Mouse (Mus musculus) heart, postnatal 36 days (tissue): ENCODE results near the gene Sox11. TPM values are rescaled to one million over a fixed set of nuclear protein-coding genes. Genes with fewer than 3 reads are reported as not detected.

Source experiments
- DNase-seq, 2 experiments: peaks; one replicate each; pipeline ENCODE4 v3.0.0; 2021 to 2022
- intact Hi-C: fragments of 180-260 bp; cut with DNase I; formaldehyde crosslinking; loops from one replicate; pipeline ENCODE4 v1.15.1; 2025
- total RNA-seq, 2 experiments: library from RNA; stranded (reverse); gene quantifications; 2 replicates each; pipeline ENCODE4 v1.2.3; 2021

Sox11 gene
- total RNA-seq, 2 experiments from 2014 or later: 0.03 to 0.11 TPM

GRCm38 (mm10) chr12:27337482-27337881 is 4.9 kb downstream of the Sox11 start:
- DNase-seq: no peak
- intact Hi-C loops: loop anchor here (1.0 kb wide), 1 partner anchor 43 kb away; no protein-coding TSS in a partner anchor

DNA sequence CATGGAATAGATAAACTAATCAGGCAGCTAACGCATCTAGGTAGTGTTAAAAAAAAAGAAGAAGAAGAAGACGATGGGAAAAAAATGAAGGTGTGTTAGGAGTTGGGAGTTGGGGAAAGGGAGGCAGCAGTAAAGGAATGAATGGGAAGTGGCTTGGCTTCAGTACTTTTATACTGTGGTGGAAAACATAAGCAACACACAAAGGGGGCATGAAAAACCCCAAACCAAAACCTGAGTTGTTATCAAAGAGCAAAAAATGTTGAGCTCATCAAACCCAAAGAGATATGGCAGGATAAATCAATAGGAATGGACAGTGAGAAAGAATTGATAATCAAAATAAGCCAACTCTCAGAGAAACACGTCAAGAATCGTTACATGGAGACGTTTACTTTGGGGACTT is 5.6 kb downstream of the Sox11 start:
- no peak for DNase-seq
- intact Hi-C loops: loop anchor here (1.0 kb wide), 1 partner anchor 42 kb away; no protein-coding TSS in a partner anchor

DNA sequence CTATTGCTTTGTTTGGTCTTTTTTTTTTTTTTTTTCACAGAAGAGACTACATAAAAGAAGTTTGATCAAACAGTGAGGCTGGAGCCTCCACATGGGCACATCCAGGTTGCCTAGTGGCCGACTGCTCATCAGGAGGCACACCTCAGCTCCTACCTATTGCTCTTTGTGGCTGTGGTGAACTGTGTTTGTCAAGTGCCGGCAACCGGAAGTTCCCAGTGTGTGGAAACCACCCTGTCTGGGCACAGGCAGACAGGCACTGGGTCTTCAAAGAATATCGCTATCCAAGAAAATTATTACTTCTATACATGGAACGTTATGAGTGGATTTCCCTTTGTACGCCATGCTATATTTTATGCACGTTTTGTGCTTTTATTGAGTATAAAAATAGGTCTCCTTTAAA is 6.0 kb downstream of the Sox11 start:
- DNase-seq: no peak
- intact Hi-C loops: no loop called here

DNA sequence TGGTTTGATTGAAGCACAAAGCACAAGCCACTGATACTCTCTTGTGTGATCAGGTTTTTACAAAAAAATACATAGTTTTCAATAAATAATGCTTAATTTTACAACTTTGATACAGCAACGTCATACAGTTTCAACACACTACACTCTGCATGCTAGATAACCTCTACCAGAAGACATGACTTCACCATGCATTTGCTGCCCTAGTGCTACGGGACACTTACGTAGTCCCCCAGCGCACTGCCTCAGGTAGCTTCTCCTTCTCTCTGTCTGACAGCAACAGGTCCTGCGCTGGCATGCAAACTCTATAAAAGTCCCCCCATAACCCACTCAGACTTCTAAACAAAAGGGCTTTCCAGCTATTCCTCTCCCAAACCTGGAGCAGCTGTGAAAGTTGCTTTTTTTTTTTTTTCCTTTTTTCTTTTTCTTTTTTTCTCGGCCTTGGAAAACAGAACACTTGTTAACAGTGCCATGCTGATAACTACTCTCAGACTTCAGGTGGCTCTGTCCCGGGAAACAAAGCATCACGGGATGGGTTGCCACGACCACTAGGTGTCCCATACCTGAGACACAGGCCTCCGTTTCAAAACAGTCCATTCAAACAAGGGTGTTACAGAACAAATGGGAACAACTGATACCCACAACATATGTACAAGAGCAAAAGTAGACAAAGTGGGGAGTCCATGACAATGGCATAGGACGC is 6.9 kb downstream of the Sox11 start:
- intact Hi-C loops: no loop called here
- DNase-seq: no peak

DNA sequence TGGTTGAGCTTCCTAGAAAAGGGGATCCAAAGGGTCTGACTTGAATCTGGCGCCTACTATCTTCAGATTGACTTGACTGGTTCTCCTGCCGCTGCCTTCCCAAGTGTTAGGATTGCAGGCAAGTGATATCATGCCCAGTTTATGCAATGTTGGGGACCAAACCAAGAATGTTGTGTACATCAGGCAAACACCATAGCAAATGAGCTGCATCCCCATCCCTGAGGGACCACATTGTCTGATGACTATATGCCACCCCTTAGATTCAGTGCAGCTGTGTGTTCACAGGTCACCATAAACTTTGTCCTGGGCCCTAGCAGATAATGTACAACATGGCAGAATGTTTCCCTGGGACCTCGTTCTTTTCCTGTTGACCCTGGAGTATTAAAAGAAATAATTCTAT is 8.8 kb downstream of the Sox11 start:
- DNase-seq: no peak
- intact Hi-C loops: no loop called here

GRCm38 (mm10) chr12:27323423-27323822 is 19.0 kb downstream of the Sox11 start:
- intact Hi-C loops: no loop called here
- no peak for DNase-seq

- intact Hi-C loops: no loop called here
- DNase-seq: no peak
Observed at GRCm38 (mm10) chr12:27320705-27321104, 21.7 kb downstream of the Sox11 start.

- intact Hi-C loops: no loop called here
- peak in 1 of 2 experiments; percentile 12 for DNase-seq
Observed at GRCm38 (mm10) chr12:27312985-27313384, 29.4 kb downstream of the Sox11 start.

DNA sequence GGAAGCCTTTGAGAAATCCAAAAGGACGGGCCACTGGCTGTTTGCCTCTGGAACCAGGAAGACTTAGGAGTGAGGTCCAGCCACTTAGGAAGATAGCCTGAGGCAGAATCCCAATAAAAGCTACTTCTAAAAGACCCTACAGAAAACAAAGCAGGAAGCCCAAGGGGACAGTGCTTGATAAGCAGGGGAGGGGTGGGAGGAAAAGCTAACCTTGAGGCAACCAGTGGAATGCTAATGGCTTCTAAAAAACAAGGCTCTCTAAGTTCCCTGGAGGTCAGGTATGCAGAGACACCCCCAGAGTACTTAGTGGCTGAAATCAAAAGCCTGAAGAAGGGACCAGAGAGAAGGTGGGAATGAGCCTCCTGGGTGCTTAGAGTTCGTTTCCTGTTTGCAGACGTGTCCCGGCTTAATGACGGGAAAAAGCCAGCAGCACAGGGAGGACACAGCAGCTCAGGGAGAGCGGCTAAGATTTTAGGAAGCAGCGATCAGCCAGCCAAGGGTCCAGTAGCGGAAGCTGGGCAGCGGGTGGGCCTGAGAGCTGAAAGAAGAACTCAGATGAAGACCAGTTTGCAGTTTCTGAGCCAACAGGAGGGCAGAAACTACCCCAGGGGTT is 30.4 kb downstream of the Sox11 start:
- intact Hi-C loops: no loop called here

DNA sequence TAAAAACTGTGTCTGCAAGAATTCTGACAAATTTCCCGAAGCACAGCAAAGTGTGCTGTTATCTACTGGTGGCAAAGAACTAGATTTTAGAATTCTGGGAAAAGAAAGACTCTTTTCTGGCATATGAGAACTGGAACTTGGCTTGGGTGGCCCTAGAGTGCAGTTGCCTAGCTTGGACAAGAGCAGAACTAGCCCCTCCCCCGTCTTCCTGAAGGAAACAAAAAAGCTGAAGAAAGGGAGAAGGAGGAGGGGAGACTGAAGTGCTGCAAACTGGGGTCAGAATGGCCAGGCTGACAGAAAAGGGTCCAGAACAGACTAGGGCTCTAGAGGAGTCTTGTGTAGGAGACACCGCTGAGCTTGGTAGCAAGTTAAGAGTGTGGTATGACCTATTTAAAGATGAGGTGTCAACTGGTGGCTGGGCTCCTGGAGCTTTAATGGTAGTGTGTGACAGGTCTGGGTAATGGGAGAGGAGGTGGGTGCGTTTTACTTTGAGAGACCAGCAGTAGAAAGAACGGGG is 31.0 kb downstream of the Sox11 start:
- intact Hi-C loops: no loop called here
- DNase-seq: no peak

More for the DNA sequence above, 30.4 kb downstream of the Sox11 start:
- DNase-seq: no peak

DNA sequence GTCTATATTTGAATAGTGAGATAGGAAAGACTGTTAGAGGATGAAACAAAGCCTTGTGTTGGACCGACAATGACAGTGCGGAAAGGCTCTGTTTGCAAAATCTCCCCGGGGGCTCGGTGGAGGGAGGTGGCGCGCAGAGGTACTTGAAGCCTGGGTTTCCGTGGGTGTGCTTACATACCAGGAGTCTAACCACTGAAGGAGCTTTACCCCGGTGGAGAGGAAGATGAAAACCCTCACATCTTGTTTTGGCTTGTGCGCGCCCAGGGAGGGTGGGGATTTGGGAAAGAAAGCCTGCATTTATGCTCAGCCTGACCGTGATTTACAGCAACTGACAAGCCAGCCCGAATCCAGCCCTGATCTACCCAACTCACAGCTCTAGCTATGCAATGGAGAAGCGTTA is 31.7 kb downstream of the Sox11 start:
- no peak for DNase-seq
- intact Hi-C loops: no loop called here

DNA sequence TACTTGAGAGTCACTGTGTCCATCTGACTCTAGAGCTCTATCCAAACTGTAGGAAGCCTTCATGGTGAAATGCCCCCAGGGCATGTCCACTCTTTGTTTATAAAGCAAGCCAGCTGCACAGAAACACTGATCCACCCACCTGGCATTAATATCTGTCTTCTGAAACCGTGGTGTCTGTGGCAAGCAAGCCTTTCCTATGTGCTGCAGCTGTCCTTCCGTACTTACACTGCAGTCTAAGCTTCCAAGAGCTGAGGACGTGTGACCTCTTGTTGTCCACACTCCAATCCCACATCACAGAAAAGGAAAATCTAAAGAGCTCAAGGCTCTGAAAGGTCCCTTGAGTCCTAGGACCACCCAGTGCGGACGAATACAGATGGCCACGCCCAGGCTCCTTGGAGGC is 32.4 kb downstream of the Sox11 start:
- DNase-seq: no peak

DNA sequence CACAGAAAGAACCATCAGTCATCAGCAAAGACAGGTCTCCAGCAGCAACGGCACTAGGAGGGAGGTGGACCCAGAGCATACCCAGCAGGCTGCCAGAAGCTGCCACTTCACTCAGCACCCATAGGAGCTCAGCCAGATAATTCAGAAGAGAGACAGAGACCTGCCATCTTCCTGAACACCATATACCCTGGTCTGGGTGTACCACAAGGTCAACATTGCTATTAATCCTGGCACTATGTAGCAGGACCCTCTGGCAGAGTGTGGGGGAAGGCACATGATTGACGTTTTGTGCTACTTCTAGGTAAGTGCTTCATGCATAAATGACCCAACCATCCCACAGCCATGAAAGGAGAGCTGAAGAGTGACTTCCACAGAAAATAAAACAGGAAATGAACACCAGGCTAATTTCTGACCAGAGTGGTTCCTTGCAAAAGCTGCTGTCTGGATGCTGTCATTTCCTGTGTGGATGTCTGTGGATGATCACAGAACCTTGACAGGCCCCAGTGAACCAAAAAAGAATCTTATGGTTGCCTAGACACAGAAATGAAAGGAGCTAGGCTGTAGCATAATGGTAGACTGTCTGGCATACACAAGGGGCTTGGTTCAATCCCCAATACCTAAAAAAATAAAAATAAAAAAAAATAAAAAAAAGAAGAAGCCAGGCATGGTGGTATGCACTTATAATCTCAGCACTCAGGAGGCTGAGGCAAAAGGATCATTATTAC is 37.5 kb downstream of the Sox11 start:
- intact Hi-C loops: no loop called here
- no peak for DNase-seq

More for the DNA sequence above, 32.4 kb downstream of the Sox11 start:
- intact Hi-C loops: no loop called here

DNA sequence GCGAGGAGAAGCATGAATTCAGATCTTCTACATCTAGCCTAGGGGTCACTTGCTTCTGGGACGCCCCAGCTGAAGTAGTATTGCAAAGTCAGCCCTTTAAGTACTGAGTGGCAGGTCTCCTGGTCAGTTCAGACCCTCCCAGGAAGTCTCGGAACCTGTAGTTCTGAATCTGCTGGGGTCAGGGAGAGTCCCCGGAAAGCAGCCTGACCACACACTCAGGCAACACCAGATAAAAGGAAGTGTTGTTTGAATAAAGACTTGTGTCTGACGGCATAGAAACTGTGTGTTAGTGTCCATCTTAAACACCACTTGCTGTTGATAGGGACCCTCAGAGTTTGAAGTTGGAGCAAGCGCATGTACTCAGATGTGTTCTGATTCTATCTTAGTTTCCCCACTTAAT is 39.2 kb downstream of the Sox11 start:
- no peak for DNase-seq
- intact Hi-C loops: no loop called here

DNA sequence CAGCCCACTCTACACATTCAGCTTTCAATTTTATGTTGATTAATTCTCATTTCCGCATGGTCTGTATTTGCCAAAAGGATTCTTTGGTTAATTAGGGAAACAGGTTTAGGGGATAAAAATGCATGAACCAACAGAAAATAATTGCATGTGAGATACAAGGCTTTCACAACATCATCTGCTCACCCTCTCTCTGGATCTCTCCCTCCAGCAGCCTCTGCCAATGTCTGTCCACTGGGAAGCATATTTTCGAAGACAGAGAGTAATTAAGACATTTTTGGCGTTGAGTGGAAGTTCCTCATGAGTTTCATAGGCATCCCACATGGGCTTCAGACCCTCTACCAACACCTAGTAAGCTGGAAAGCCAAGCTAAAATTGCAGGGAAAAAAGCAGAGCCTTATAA is 43.7 kb downstream of the Sox11 start:
- intact Hi-C loops: no loop called here

DNA sequence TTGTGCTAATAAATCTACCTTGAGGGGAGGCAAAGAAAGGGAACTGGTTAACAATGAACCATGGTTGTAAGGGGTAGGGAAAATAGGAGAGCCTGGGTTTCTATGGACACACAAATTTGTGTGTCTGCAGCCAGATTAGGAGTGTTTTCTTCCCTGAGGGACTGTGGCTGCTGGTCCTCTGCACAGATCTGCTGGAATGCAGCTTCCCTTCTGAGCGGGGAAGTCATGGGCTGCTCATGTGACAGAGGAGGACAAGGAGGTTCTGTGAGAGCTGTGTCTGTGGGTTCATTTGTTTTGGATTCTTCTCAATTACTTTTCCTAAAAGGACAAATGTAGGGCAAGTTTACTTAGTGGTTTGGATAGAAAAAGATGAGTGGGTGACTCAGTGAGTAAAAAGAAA is 48.2 kb downstream of the Sox11 start:
- no peak for DNase-seq
- intact Hi-C loops: loop anchor here (1.0 kb wide), 1 partner anchor 43 kb away; no protein-coding TSS in a partner anchor

More for the DNA sequence above, 43.7 kb downstream of the Sox11 start:
- no peak for DNase-seq

DNA sequence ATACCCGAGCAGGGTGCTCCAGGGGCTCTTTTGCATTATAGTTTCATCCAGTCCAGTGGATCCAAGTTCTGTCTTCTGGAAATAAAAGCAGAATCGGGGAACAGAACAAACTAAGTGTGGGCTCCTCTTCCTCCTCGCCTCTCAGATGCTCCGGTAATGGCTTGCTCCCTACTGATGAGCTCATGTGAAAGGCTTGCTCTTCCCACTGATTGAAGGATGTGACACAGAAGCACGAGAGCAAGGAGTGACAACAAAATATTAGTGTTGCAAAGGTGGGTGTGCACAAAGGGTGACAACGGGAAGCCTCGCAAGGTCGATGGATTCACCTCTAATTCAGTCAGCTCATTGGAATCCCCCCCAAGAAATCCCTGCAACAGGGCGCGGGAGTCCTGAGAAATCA is 48.6 kb downstream of the Sox11 start:
- no peak for DNase-seq
- intact Hi-C loops: loop anchor here (1.0 kb wide), 1 partner anchor 44 kb away; no protein-coding TSS in a partner anchor

DNA sequence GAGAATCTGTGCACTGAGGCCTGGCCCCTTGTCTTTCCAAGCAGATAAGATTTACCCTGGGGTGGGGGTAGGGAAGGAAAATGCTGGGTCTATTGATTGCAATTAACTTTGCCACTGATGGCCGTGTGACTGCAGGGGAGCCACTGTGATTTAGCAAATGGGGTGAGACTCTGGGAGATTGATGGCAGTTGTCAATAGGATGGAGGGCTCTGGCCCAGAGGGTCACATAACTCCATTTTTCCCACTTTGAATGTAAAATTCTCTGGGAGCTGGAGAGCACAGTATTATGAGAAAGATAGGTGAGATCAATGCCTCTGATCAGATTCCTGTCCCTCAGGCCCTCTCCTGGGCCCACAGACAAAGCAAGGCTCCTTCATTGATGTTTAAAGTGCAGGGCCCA is 49.2 kb downstream of the Sox11 start:
- no peak for DNase-seq
- intact Hi-C loops: no loop called here
